Mouse (Mus musculus): ENCODE data around the gene Rcor3. TPM values are rescaled to one million over a fixed set of nuclear protein-coding genes. Genes with fewer than 3 reads are reported as not detected.

Gene Rcor3
- polyA plus RNA-seq, 1 experiment from 2014 or later = 25.5 TPM

- no peaks in the 10 kb centered on the region for H3K36me3 ChIP-seq (ENCODE audit: control insufficient read depth, insufficient read depth)
- no peak overlapping the region for H3K4me2 ChIP-seq (ENCODE audit: low read length)
- no peaks in the 10 kb centered on the region for H3K9me3 ChIP-seq (ENCODE audit: control insufficient read depth, low read length)
- no peak overlapping the region for H3K4me3 ChIP-seq (replicated peaks; ENCODE audit: low read length)
- H3K27ac ChIP-seq (ENCODE audit: low read length) = no peak overlapping the region
- H3K9ac ChIP-seq (replicated peaks; ENCODE audit: low read depth, low read length) = no peak overlapping the region
- peaks cover 2% of the 10 kb centered on the region; the same call in 1 of the 2 replicates for H3K4me1 ChIP-seq (replicated peaks; ENCODE audit: control insufficient read depth, insufficient read depth, low read length)
- H3K27me3 ChIP-seq (replicated peaks; ENCODE audit: control insufficient read depth, insufficient read depth, low read length) = no peaks in the 10 kb centered on the region
- no peak for ATAC-seq
These were observed 60.9 kb downstream of the Rcor3 start for GRCm38 (mm10) chr1:192076796-192077535.

GRCm38 (mm10) chr1:192076101-192076500 lies 61.8 kb downstream of the Rcor3 start:
- H3K9ac ChIP-seq (replicated peaks; ENCODE audit: low read depth, low read length) = no peak overlapping the region
- H3K36me3 ChIP-seq (ENCODE audit: control insufficient read depth, insufficient read depth) = no peaks in the 10 kb centered on the region
- ATAC-seq = no peak
- peaks cover 2% of the 10 kb centered on the region; the same call in 1 of the 2 replicates for H3K4me1 ChIP-seq (replicated peaks; ENCODE audit: control insufficient read depth, insufficient read depth, low read length)
- no peak overlapping the region for H3K4me2 ChIP-seq (ENCODE audit: low read length)
- H3K9me3 ChIP-seq (ENCODE audit: control insufficient read depth, low read length) = no peaks in the 10 kb centered on the region
- H3K27ac ChIP-seq (ENCODE audit: low read length) = no peak overlapping the region
- no peaks in the 10 kb centered on the region for H3K27me3 ChIP-seq (replicated peaks; ENCODE audit: control insufficient read depth, insufficient read depth, low read length)
- 84% methylated on average over 4 of the region's 4 CpGs for WGBS
- H3K4me3 ChIP-seq (replicated peaks; ENCODE audit: low read length) = no peak overlapping the region

- Histone ChIP-seq H3K36me3 (ENCODE audit: control insufficient read depth, insufficient read depth) (no peaks in the 10 kb centered on the region), H3K9ac (replicated peaks; ENCODE audit: low read depth, low read length) (no peak overlapping the region), H3K27ac (ENCODE audit: low read length) (no peak overlapping the region), H3K4me1 (replicated peaks; ENCODE audit: control insufficient read depth, insufficient read depth, low read length) (peaks cover 8% of the 10 kb centered on the region), H3K4me2 (ENCODE audit: low read length) (no peak overlapping the region), H3K27me3 (replicated peaks; ENCODE audit: control insufficient read depth, insufficient read depth, low read length) (no peaks in the 10 kb centered on the region), H3K9me3 (ENCODE audit: control insufficient read depth, low read length) (no peaks in the 10 kb centered on the region), H3K4me3 (replicated peaks; ENCODE audit: low read length) (no peak overlapping the region)
- WGBS = 35% methylated on average over 1 of the region's 1 CpGs
- no peak for ATAC-seq
These were observed 63.0 kb downstream of the Rcor3 start for GRCm38 (mm10) chr1:192074824-192075223.

GRCm38 (mm10) chr1:192072426-192072825 lies 65.4 kb downstream of the Rcor3 start:
- no peak for ATAC-seq
- WGBS = 85% methylated on average over 1 of the region's 1 CpGs

GRCm38 (mm10) chr1:192070618-192071051 lies 67.2 kb downstream of the Rcor3 start:
- no peak overlapping the region for H3K27ac ChIP-seq (ENCODE audit: low read length)
- no peaks in the 10 kb centered on the region for H3K9me3 ChIP-seq (ENCODE audit: control insufficient read depth, low read length)
- no peak overlapping the region for H3K9ac ChIP-seq (replicated peaks; ENCODE audit: low read depth, low read length)
- 75% methylated on average over 3 of the region's 3 CpGs for WGBS
- H3K4me2 ChIP-seq (ENCODE audit: low read length) = no peak overlapping the region
- no peak overlapping the region for H3K4me3 ChIP-seq (replicated peaks; ENCODE audit: low read length)
- no peaks in the 10 kb centered on the region for H3K36me3 ChIP-seq (ENCODE audit: control insufficient read depth, insufficient read depth)
- H3K27me3 ChIP-seq (replicated peaks; ENCODE audit: control insufficient read depth, insufficient read depth, low read length) = no peaks in the 10 kb centered on the region
- no peak for ATAC-seq
- peaks cover 8% of the 10 kb centered on the region for H3K4me1 ChIP-seq (replicated peaks; ENCODE audit: control insufficient read depth, insufficient read depth, low read length)

More at GRCm38 (mm10) chr1:192072426-192072825, 65.4 kb downstream of the Rcor3 start:
- no peak overlapping the region for H3K9ac ChIP-seq (replicated peaks; ENCODE audit: low read depth, low read length)
- no peaks in the 10 kb centered on the region for H3K36me3 ChIP-seq (ENCODE audit: control insufficient read depth, insufficient read depth)
- no peak overlapping the region for H3K4me3 ChIP-seq (replicated peaks; ENCODE audit: low read length)
- H3K4me1 ChIP-seq (replicated peaks; ENCODE audit: control insufficient read depth, insufficient read depth, low read length) = peaks cover 8% of the 10 kb centered on the region
- H3K4me2 ChIP-seq (ENCODE audit: low read length) = no peak overlapping the region
- H3K9me3 ChIP-seq (ENCODE audit: control insufficient read depth, low read length) = no peaks in the 10 kb centered on the region
- H3K27me3 ChIP-seq (replicated peaks; ENCODE audit: control insufficient read depth, insufficient read depth, low read length) = no peaks in the 10 kb centered on the region
- H3K27ac ChIP-seq (ENCODE audit: low read length) = no peak overlapping the region

GRCm38 (mm10) chr1:192069971-192070591 lies 67.8 kb downstream of the Rcor3 start:
- no peak overlapping the region for H3K9ac ChIP-seq (replicated peaks; ENCODE audit: low read depth, low read length)
- H3K4me3 ChIP-seq (replicated peaks; ENCODE audit: low read length) = no peak overlapping the region
- H3K4me1 ChIP-seq (replicated peaks; ENCODE audit: control insufficient read depth, insufficient read depth, low read length) = peaks cover 8% of the 10 kb centered on the region
- no peaks in the 10 kb centered on the region for H3K9me3 ChIP-seq (ENCODE audit: control insufficient read depth, low read length)
- no peaks in the 10 kb centered on the region for H3K27me3 ChIP-seq (replicated peaks; ENCODE audit: control insufficient read depth, insufficient read depth, low read length)
- ATAC-seq = no peak
- 62% methylated on average over 13 of the region's 13 CpGs for WGBS
- no peak overlapping the region for H3K27ac ChIP-seq (ENCODE audit: low read length)
- H3K36me3 ChIP-seq (ENCODE audit: control insufficient read depth, insufficient read depth) = no peaks in the 10 kb centered on the region
- H3K4me2 ChIP-seq (ENCODE audit: low read length) = no peak overlapping the region

GRCm38 (mm10) chr1:192068188-192068587 lies 69.7 kb downstream of the Rcor3 start:
- no peak for ATAC-seq
- H3K36me3 ChIP-seq (ENCODE audit: control insufficient read depth, insufficient read depth) = no peaks in the 10 kb centered on the region
- 57% methylated on average over 2 of the region's 2 CpGs for whole genome bisulfite sequencing
- H3K27ac ChIP-seq (ENCODE audit: low read length) = no peak overlapping the region
- no peak overlapping the region for H3K4me2 ChIP-seq (ENCODE audit: low read length)
- H3K4me1 ChIP-seq (replicated peaks; ENCODE audit: control insufficient read depth, insufficient read depth, low read length) = peaks cover 6% of the 10 kb centered on the region
- no peak overlapping the region for H3K9ac ChIP-seq (replicated peaks; ENCODE audit: low read depth, low read length)
- H3K27me3 ChIP-seq (replicated peaks; ENCODE audit: control insufficient read depth, insufficient read depth, low read length) = no peaks in the 10 kb centered on the region
- no peaks in the 10 kb centered on the region for H3K9me3 ChIP-seq (ENCODE audit: control insufficient read depth, low read length)
- no peak overlapping the region for H3K4me3 ChIP-seq (replicated peaks; ENCODE audit: low read length)

GRCm38 (mm10) chr1:192066956-192067355 lies 70.9 kb downstream of the Rcor3 start:
- H3K36me3 ChIP-seq (ENCODE audit: control insufficient read depth, insufficient read depth) = no peaks in the 10 kb centered on the region
- H3K27me3 ChIP-seq (replicated peaks; ENCODE audit: control insufficient read depth, insufficient read depth, low read length) = no peaks in the 10 kb centered on the region
- no peak overlapping the region for H3K27ac ChIP-seq (ENCODE audit: low read length)
- no peak overlapping the region for H3K4me2 ChIP-seq (ENCODE audit: low read length)
- ATAC-seq = no peak
- peaks cover 6% of the 10 kb centered on the region for H3K4me1 ChIP-seq (replicated peaks; ENCODE audit: control insufficient read depth, insufficient read depth, low read length)
- H3K4me3 ChIP-seq (replicated peaks; ENCODE audit: low read length) = no peak overlapping the region
- H3K9me3 ChIP-seq (ENCODE audit: control insufficient read depth, low read length) = no peaks in the 10 kb centered on the region
- 92% methylated on average over 3 of the region's 3 CpGs for whole genome bisulfite sequencing
- H3K9ac ChIP-seq (replicated peaks; ENCODE audit: low read depth, low read length) = no peak overlapping the region

- Histone ChIP-seq H3K4me2 (ENCODE audit: low read length) (no peak overlapping the region), H3K9ac (replicated peaks; ENCODE audit: low read depth, low read length) (no peak overlapping the region), H3K36me3 (ENCODE audit: control insufficient read depth, insufficient read depth) (no peaks in the 10 kb centered on the region), H3K4me3 (replicated peaks; ENCODE audit: low read length) (no peak overlapping the region), H3K4me1 (replicated peaks; ENCODE audit: control insufficient read depth, insufficient read depth, low read length) (no peaks in the 10 kb centered on the region), H3K27me3 (replicated peaks; ENCODE audit: control insufficient read depth, insufficient read depth, low read length) (no peaks in the 10 kb centered on the region), H3K9me3 (ENCODE audit: control insufficient read depth, low read length) (no peaks in the 10 kb centered on the region), H3K27ac (ENCODE audit: low read length) (no peak overlapping the region)
- no peak for ATAC-seq
- WGBS = 87% methylated on average over 8 of the region's 8 CpGs
These were observed 74.5 kb downstream of the Rcor3 start for GRCm38 (mm10) chr1:192063209-192063946.
